8 mouse cellular contexts compared by ENCODE assay signal in the genomic region with DNA sequence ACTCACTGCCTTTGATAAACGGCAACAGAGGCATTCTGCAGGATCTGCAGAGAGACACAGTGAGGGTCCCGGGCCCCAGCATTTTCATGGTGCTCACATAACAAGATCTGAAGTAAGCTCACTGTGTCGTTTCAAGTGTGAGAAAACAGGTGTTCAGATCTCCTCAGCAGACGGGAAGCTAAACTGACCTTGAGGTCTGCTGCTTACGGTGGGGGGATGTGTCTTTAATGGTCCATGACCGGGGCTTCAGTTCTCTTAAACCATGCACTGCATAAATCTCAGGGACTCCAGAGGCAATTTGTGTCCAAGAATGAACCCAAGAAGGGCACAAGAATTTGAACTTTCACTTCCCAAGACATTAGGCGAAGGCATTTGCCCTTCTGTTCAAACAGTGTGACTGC.
DNase-seq lines count a peak whose midpoint lies in the region; ATAC-seq lines count a peak whose summit lies in the region.
"Had no signal": no experiment of that assay in that cellular context is flagged by ENCODE, and none has a peak within 500 bp of the region (broad histone marks: within the 10 kb centered on the region; RNA-seq: fewer than 3 reads in every experiment).

No protein-coding gene starts in this region.

- no peak overlapping the region for H3K4me2 ChIP-seq in embryonic facial prominence, embryonic 14.5 days (ENCODE audit: low read depth, low read length)

- no peak overlapping the region for H3K4me3 ChIP-seq in embryonic facial prominence, embryonic 14.5 days (ENCODE audit: low read depth, low read length)

- DNase-seq in retina, embryonic 14.5 days (ENCODE audit: low spot score): peak; percentile 5
- DNase-seq in retina, postnatal 1 day: no peak
- DNase-seq in embryonic facial prominence, embryonic 14.5 days (ENCODE audit: low spot score): peak; percentile 81
- DNase-seq in kidney, postnatal 4 days: peak; percentile 43 to 58
- peak; percentile 48 for DNase-seq in thymus, postnatal 4 days
- DNase-seq in urinary bladder, postnatal 36 days (ENCODE audit: low spot score in 2 of 2): no peak

- no peak overlapping the region for H3K9ac ChIP-seq in embryonic facial prominence, embryonic 14.5 days (ENCODE audit: low read depth, low read length)
- H3K9ac ChIP-seq: liver, embryonic 14.5 days had no signal

- ATAC-seq in embryonic facial prominence, embryonic 14.5 days (ENCODE audit: low read depth): peak; percentile 80
- ATAC-seq in granulocyte monocyte progenitor cell, adult 5-6 weeks (replicated peaks; ENCODE audit: poor library complexity, severe bottlenecking): no peak

- H3K27me3 ChIP-seq in embryonic facial prominence, embryonic 14.5 days (replicated peaks; ENCODE audit: control insufficient read depth, insufficient read depth, low read length): no peaks in the 10 kb centered on the region

- no peaks in the 10 kb centered on the region for H3K36me3 ChIP-seq in embryonic facial prominence, embryonic 14.5 days (ENCODE audit: control insufficient read depth, insufficient read depth, low read length)

- H3K4me1 ChIP-seq in embryonic facial prominence, embryonic 14.5 days (ENCODE audit: control insufficient read depth, insufficient read depth, low read length): 0 out of 2 replicates have a peak, but pooled peaks cover 9% of the 10 kb centered on the region

- 21% methylated on average over 7 of the region's 7 CpGs for WGBS in embryonic facial prominence, embryonic 14.5 days

- H3K27ac ChIP-seq in embryonic facial prominence, embryonic 14.5 days (replicated peaks; ENCODE audit: low read depth, low read length): peak overlapping the region; percentile 35
- H3K27ac ChIP-seq: liver, embryonic 14.5 days had no signal

- H3K9me3 ChIP-seq in embryonic facial prominence, embryonic 14.5 days (ENCODE audit: control insufficient read depth, low read length): no peaks in the 10 kb centered on the region

Comparison
In these comparisons a context has a peak if more than half of its experiments do, and no peak if none do; other contexts are left out.
1. DNase-seq: peak in retina, embryonic 14.5 days (single experiment), embryonic facial prominence, embryonic 14.5 days (single experiment), kidney, postnatal 4 days (2 of 2) and thymus, postnatal 4 days (single experiment); none in retina, postnatal 1 day (single experiment) and urinary bladder, postnatal 36 days (0 of 2).